8 mouse cellular contexts compared by ENCODE assay signal in the genomic region with DNA sequence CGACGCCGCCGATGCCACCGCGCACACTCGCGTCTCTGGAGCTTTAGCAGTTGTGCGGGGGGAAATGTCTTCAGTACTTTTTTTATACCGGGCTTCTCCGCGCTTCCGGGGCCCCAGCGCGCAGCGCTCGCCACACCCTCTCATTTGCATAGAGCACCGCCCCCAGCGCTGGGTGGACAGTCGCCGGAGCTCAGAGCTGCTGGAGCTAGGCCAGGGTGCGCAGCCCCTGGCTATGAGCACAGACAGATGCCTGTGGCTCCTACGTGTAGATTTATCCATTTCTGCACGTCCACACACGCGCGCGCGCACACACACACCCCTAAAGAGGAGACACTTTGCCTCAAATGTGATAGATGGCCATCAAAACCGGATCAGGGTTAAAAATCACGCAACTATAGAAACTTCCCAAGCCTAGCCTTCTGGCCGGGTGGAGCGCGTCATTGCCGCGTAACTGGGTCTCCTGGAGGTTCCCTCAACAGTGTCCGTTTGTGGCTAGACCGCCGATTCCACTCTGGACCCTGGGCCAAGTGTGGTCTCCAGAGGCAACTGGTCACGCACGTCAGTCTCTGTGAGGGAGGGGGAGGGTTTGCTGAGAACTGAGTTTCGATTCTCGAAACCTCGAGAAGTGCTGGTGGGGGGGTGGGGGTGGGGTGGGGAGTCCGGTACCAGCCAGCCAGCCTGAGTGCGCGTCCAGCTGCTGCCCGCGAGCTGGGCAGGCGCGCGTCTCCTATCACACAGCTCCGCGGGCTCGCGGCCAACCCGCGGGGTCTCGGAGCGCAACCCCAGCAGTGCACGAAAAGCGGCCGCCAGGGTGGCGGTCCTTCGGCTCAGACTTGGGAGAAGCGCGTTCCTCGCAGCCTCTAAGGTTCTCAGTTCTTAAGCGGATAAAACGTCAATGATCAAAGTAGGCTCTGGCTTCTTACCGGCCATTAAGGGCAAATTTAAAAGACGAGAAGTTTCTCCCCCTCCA. TPM values are rescaled to one million over a fixed set of nuclear protein-coding genes. Genes with fewer than 3 reads are reported as not detected.
DNase-seq lines count a peak whose midpoint lies in the region; ATAC-seq and TF ChIP-seq lines count a peak whose summit lies in the region.

Gene Tent5a, minus strand, starts transcription at position 107 of the 970 bp plus-strand sequence.

- DNase-seq in 3134 (ENCODE audit: extremely low read depth, insufficient read length, low spot score) (peak; percentile 4), liver (peak; percentile 88)
- peak; percentile 90 for DNase-seq in adrenal gland, postnatal 10 days
- peak; percentile 94 for DNase-seq in heart, embryonic 10.5 days (ENCODE audit: low spot score)
- peak; percentile 84 for DNase-seq in midbrain, postnatal 0 days (ENCODE audit: low spot score)
- DNase-seq in spleen, postnatal 10 days (ENCODE audit: low spot score in 2 of 2), result peak; percentile 49 to 83

- 0 out of 2 replicates have a peak, but pooled peaks cover 12% of the 10 kb centered on the region for H3K27me3 ChIP-seq in heart, embryonic 10.5 days (ENCODE audit: insufficient read depth, poor library complexity, severe bottlenecking)
- peaks cover 4% of the 10 kb centered on the region; the same call in 1 of the 2 replicates for H3K27me3 ChIP-seq in kidney, embryonic 14.5 days (ENCODE audit: control insufficient read depth, insufficient read depth, low read length)
- no peaks in the 10 kb centered on the region for H3K27me3 ChIP-seq in midbrain, postnatal 0 days (ENCODE audit: insufficient read depth, low read length)

- peak within 1 kb of the TSS; percentile 93 for H3K4me2 ChIP-seq in kidney, embryonic 14.5 days (replicated peaks; ENCODE audit: low read depth, low read length)
- H3K4me2 ChIP-seq in midbrain, postnatal 0 days (ENCODE audit: low read depth, low read length, poor library complexity, severe bottlenecking), result peak within 1 kb of the TSS; percentile 95

- H3K4me1 ChIP-seq in embryonic fibroblast, embryonic 13.5 days (ENCODE audit: control insufficient read depth, insufficient read depth, low read length), result no peaks in the 10 kb centered on the region
- 0 out of 2 replicates have a peak, but pooled peaks cover 5% of the 10 kb centered on the region for H3K4me1 ChIP-seq in heart, embryonic 10.5 days
- peaks cover 3% of the 10 kb centered on the region; the same call in 1 of the 2 replicates for H3K4me1 ChIP-seq in kidney, embryonic 14.5 days (ENCODE audit: control insufficient read depth, insufficient read depth, low read length)
- no peaks in the 10 kb centered on the region for H3K4me1 ChIP-seq in midbrain, postnatal 0 days (ENCODE audit: insufficient read depth, low read length)

- peak within 1 kb of the TSS; percentile 49 for H3K4me3 ChIP-seq in embryonic fibroblast, embryonic 13.5 days (ENCODE audit: insufficient read depth, low read length)
- peak within 1 kb of the TSS; percentile 85 for H3K4me3 ChIP-seq in heart, embryonic 10.5 days
- H3K4me3 ChIP-seq in kidney, embryonic 14.5 days (ENCODE audit: low read length), result peak within 1 kb of the TSS; percentile 72
- H3K4me3 ChIP-seq in midbrain, postnatal 0 days (ENCODE audit: low read depth, low read length), result peak within 1 kb of the TSS; percentile 58

- ATAC-seq in kidney, embryonic 14.5 days (ENCODE audit: low FRiP score, low TSS enrichment), result peak; percentile 96
- peak; percentile 71 for ATAC-seq in midbrain, postnatal 0 days (ENCODE audit: low FRiP score)

- TF ChIP-seq POLR2A in embryonic fibroblast, embryonic 13.5 days (IDR thresholded peaks at IDR 0.05; ENCODE audit: low read depth, low read length), result peak; percentile 80

- peak within 1 kb of the TSS; percentile 56 for H3K9ac ChIP-seq in kidney, embryonic 14.5 days (ENCODE audit: low read depth, low read length)
- H3K9ac ChIP-seq in midbrain, postnatal 0 days (replicated peaks; ENCODE audit: low read length, poor library complexity, severe bottlenecking), result peak within 1 kb of the TSS; percentile 46

- no peak for TF ChIP-seq CTCF in embryonic fibroblast, embryonic 13.5 days (IDR thresholded peaks at IDR 0.05; ENCODE audit: borderline replicate concordance, insufficient read depth, low read length)
- TF ChIP-seq CTCF in midbrain, postnatal 0 days (IDR thresholded peaks at IDR 0.05), result no peak; the same call in 1 of the 2 replicates

- under 1% methylated on average over 72 of the region's 72 CpGs for WGBS in heart, embryonic 10.5 days
- WGBS in kidney, embryonic 14.5 days, result 0% methylated on average over 72 of the region's 72 CpGs
- under 1% methylated on average over 71 of the region's 72 CpGs for WGBS in midbrain, postnatal 0 days

- H3K36me3 ChIP-seq in heart, embryonic 10.5 days, result no peaks in the 10 kb centered on the region
- H3K36me3 ChIP-seq in kidney, embryonic 14.5 days (ENCODE audit: control insufficient read depth, insufficient read depth, low read length), result no peaks in the 10 kb centered on the region
- no peaks in the 10 kb centered on the region for H3K36me3 ChIP-seq in midbrain, postnatal 0 days (ENCODE audit: insufficient read depth, low read length)

- H3K9me3 ChIP-seq in heart, embryonic 10.5 days, result no peaks in the 10 kb centered on the region
- no peaks in the 10 kb centered on the region for H3K9me3 ChIP-seq in kidney, embryonic 14.5 days (ENCODE audit: control insufficient read depth, low read length)
- H3K9me3 ChIP-seq in midbrain, postnatal 0 days (ENCODE audit: low read length), result no peaks in the 10 kb centered on the region

- peak within 1 kb of the TSS; percentile 73 for H3K27ac ChIP-seq in embryonic fibroblast, embryonic 13.5 days (ENCODE audit: insufficient read depth, low read length)
- peak within 1 kb of the TSS; percentile 90 for H3K27ac ChIP-seq in heart, embryonic 10.5 days
- H3K27ac ChIP-seq in kidney, embryonic 14.5 days (ENCODE audit: low read depth, low read length), result 0 out of 2 replicates have a peak within 1 kb of the TSS, but pooled peaks have one; percentile 43
- H3K27ac ChIP-seq in midbrain, postnatal 0 days (ENCODE audit: low read depth, low read length), result peak within 1 kb of the TSS; percentile 62

RNA-seq across cellular contexts. Expression of gene Tent5a, which starts in this region (rescaled TPM):
- 10 to 100 TPM; 11.5 to 16.8 TPM for total RNA-seq in adrenal gland, postnatal 10 days (2021)
- 11.1 and 20.4 TPM in 2 replicates for polyA plus RNA-seq in embryonic fibroblast, embryonic 13.5 days (2011; ENCODE audit: insufficient read length, low read depth, missing spikeins)
- polyA plus RNA-seq in heart, embryonic 10.5 days (2016; fragmentation: Nextera tagmentation; extraction: Ambion mirVana), result 5.3 and 5.8 TPM in 2 replicates
- 2.3 and 2.6 TPM in 2 replicates for polyA plus RNA-seq in kidney, embryonic 14.5 days (2014; fragmentation: Nextera tagmentation; extraction: Ambion mirVana)
- total RNA-seq in midbrain, postnatal 0 days (2014; rRNA removed), result 3.0 and 4.2 TPM in 2 replicates
- polyA plus RNA-seq in midbrain, postnatal 0 days (2015; fragmentation: Nextera tagmentation; extraction: Ambion mirVana), result 3.5 and 3.8 TPM in 2 replicates

Comparison
In these comparisons a context has a peak if more than half of its experiments do, and no peak if none do; other contexts are left out.
1. Peak in every context shown above with its lines: DNase-seq, ATAC-seq, H3K4me3 ChIP-seq and H3K27ac ChIP-seq.
2. DNase-seq: peak in every context shown above with its lines; median percentile 94 in heart, embryonic 10.5 days; 90 in adrenal gland, postnatal 10 days; 88 in liver; 84 in midbrain, postnatal 0 days; 66 in spleen, postnatal 10 days; 4 in 3134.